Mouse (Mus musculus) lung, embryonic 16.5 days (tissue): ENCODE data around the gene Avil. TPM values are rescaled to one million over a fixed set of nuclear protein-coding genes. Genes with fewer than 3 reads are reported as not detected.

Experiments
- ATAC-seq: fragments of 200-750 bp; cut with Nextera tagmentation; 2 replicates; pipeline ENCODE4 v1.8.0; 2017; ENCODE audit warnings: low read depth, mild to moderate bottlenecking, moderate library complexity
- H3K27ac ChIP-seq: fragments of 300-500 bp; sonication (generic); 2 replicates; pipeline ENCODE4 v1.5.1; 2014; ENCODE audit warnings: mild to moderate bottlenecking, control low read depth, low read length
- H3K27me3 ChIP-seq: fragments of 300-500 bp; sonication (generic); 2 replicates; pipeline ENCODE4 v1.6.1; 2014; ENCODE audit warnings: low read depth, low read length, mixed read lengths; ENCODE audit not compliant: control insufficient read depth, insufficient read depth
- H3K36me3 ChIP-seq: fragments of 300-500 bp; sonication (generic); 2 replicates; pipeline ENCODE4 v1.6.1; 2014; ENCODE audit warnings: low read length; ENCODE audit not compliant: control insufficient read depth, insufficient read depth
- H3K4me1 ChIP-seq: fragments of 300-500 bp; sonication (generic); replicated peaks from 2 replicates; pipeline ENCODE4 v1.6.1; 2014; ENCODE audit warnings: low read length, mixed read lengths; ENCODE audit not compliant: control insufficient read depth, insufficient read depth
- H3K4me2 ChIP-seq: fragments of 300-500 bp; sonication (generic); 2 replicates; pipeline ENCODE4 v1.6.1; 2014; ENCODE audit warnings: low read depth, low read length, control low read depth
- H3K4me3 ChIP-seq: fragments of 300-500 bp; sonication (generic); 2 replicates; pipeline ENCODE4 v1.5.1; 2014; ENCODE audit warnings: mild to moderate bottlenecking, low read length, control low read depth
- H3K9ac ChIP-seq: fragments of 300-500 bp; sonication (generic); 2 replicates; pipeline ENCODE4 v1.6.1; 2014; ENCODE audit warnings: low read length, control low read depth
- H3K9me3 ChIP-seq: fragments of 300-500 bp; sonication (generic); 2 replicates; pipeline ENCODE4 v1.6.1; 2016; ENCODE audit warnings: low read length; ENCODE audit not compliant: control insufficient read depth
- WGBS: fragments of 180-500 bp; shearing (Covaris S2); extraction: QIAGEN DNeasy Blood & Tissue Kit; methylation state at CpG from one replicate; pipeline ENCODE4 v1.1.7; 2014; 5-methylcytosine and 5-hydroxymethylcytosine counted together
- polyA plus RNA-seq: library from polyadenylated mRNA; unstranded; fragments of >200 nt; fragmentation: Nextera tagmentation; extraction: Ambion mirVana; gene quantifications from 2 replicates; pipeline ENCODE4 v1.2.1, GENCODE M21; 2015

Avil gene
- polyA plus RNA-seq, 1 experiment from 2014 or later = 0.20 TPM

DNA sequence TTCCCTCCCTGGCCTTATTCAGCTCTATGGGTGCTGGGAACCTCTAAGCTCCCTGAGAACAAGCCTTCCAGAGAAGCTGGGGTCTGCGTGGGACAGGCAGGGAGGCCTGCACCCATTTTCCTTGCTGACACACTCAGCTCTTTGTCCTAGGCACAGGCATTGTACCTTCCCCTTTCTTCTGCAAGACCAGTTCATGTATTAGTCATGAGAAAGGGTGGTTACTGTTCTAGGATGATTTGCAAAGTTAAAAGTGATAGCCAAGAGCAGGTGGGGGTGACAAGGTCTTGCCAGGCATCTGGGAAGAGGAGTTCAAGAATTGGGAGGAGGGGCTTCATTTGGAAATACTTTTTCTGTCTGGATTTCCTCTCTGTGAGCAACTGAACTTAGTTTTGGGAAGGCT lies 1.5 kb downstream of the Avil start:
- no peak for ATAC-seq
- Histone ChIP-seq H3K4me2 (no peak overlapping the region), H3K27me3 (no peaks in the 10 kb centered on the region), H3K9ac (no peak overlapping the region), H3K4me1 (no peaks in the 10 kb centered on the region), H3K4me3 (no peak overlapping the region), H3K36me3 (peaks cover 20% of the 10 kb centered on the region), H3K9me3 (no peaks in the 10 kb centered on the region), H3K27ac (no peak overlapping the region)
- 83% methylated on average over 1 of the region's 1 CpGs for WGBS

DNA sequence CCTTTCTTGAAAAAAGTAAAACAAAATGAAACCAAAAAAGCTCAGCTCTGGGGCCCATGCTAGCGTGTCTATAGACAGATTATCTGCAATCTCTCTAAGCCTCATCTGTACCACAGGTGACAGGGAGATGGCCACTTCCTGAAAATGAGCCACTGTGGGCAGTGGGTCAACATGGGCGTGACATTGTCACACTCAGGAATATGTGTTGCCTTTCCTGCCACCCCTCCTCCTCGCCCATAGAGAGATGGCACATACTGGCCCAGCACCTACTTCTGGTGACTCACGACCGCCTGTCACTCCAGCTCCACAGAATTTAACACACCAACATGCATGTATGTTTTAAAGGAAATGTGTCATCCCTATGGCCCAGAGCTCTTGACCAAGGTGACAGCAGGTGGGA lies 2.3 kb downstream of the Avil start:
- no peaks in the 10 kb centered on the region for H3K27me3 ChIP-seq
- H3K9ac ChIP-seq = no peak overlapping the region
- no peak overlapping the region for H3K4me3 ChIP-seq
- H3K9me3 ChIP-seq = no peaks in the 10 kb centered on the region
- 80% methylated on average over 5 of the region's 5 CpGs for WGBS
- no peak overlapping the region for H3K27ac ChIP-seq
- peaks cover 13% of the 10 kb centered on the region for H3K36me3 ChIP-seq
- no peaks in the 10 kb centered on the region for H3K4me1 ChIP-seq
- ATAC-seq = no peak
- H3K4me2 ChIP-seq = no peak overlapping the region

DNA sequence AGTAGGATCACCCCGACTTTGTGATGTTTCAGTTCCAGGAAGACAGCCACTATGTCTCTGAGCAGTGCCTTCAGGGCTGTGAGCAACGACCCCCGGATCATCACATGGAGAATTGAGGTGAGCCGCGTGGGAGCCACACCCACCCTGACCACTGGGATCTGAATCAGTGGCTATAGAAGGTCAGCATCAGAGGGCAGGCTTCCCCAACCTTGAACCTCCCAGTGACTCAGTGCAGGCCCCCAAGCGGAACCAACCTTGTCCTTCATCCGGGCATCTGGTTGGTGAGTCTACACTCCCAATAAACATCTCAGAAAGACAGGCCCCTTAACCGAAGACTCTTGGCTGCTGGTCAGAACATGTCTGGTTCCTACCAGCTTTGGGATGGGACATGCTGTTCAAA lies 2.8 kb downstream of the Avil start:
- Histone ChIP-seq H3K27ac (no peak overlapping the region), H3K4me3 (no peak overlapping the region), H3K4me1 (no peaks in the 10 kb centered on the region), H3K4me2 (no peak overlapping the region), H3K36me3 (peaks cover 8% of the 10 kb centered on the region), H3K27me3 (no peaks in the 10 kb centered on the region), H3K9ac (no peak overlapping the region), H3K9me3 (no peaks in the 10 kb centered on the region)
- no peak for ATAC-seq
- whole genome bisulfite sequencing = 81% methylated on average over 8 of the region's 8 CpGs

DNA sequence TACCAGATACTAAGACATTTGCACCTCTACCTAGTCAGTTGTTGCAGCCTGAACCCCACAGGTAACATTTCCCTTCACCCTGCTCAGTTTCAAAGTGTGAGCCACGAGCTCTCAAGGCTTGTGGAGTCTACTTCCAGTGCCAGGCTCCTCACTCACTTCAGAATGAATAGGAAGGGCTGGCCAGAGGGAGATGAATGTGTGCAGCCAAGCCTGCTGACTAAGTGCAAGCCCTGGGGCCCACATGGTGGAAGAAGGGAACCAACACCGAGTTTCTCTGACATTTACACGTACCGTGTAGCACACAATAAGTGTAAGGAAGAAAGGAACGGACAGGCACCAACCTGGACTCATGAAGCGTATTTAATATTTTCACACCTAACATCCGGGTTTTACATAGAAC lies 3.3 kb downstream of the Avil start:
- Histone ChIP-seq H3K4me1 (no peaks in the 10 kb centered on the region), H3K36me3 (peaks cover 5% of the 10 kb centered on the region; the same call in 1 of the 2 replicates), H3K9me3 (no peaks in the 10 kb centered on the region), H3K27me3 (no peaks in the 10 kb centered on the region), H3K27ac (no peak overlapping the region), H3K9ac (no peak overlapping the region), H3K4me3 (no peak overlapping the region), H3K4me2 (no peak overlapping the region)
- WGBS = 80% methylated on average over 7 of the region's 7 CpGs
- ATAC-seq = no peak

DNA sequence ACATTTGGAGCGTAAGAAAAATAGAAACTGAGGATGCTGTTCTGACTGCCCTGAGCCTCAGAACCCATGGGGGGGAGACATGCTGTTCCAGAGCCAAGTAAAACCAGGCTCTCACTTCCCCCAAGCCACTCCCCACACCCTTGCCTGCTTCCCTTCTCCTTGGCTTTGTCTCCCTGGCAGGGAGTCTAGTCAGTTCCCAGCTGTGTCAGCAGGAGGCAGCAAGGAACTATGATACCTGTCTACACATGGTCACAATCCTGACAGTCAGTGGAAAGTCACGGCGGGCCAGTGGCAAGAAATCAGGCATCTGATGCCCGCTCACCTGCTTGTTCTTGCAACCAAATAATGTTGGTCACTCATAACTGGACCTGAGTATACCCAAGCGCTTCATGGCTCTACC lies 16.0 kb downstream of the Avil start:
- H3K9me3 ChIP-seq = no peaks in the 10 kb centered on the region
- 46% methylated on average over 5 of the region's 5 CpGs for WGBS
- no peak for ATAC-seq

DNA sequence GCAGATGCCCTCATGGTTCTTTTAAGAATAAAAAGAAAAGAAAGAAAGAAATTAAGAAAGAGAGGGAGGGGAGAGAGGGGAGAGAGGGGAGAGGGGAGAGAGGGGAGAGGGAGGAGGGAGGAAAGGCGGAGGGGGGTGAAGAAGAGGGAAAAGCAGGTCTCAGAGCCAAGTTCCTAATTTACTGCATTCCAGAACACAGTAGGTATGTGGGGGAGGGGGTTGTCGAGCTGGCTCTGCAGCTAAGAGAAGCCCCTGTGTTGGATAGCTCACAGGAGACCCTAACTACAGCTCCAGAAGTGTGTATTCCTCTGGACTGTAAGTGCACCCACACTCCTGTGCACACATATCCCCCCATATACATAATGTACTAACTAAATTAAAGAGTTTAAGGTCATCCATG lies 16.6 kb downstream of the Avil start:
- Histone ChIP-seq H3K9me3 (no peaks in the 10 kb centered on the region), H3K4me3 (no peak overlapping the region), H3K36me3 (0 out of 2 replicates have a peak, but pooled peaks cover 3% of the 10 kb centered on the region), H3K27me3 (no peaks in the 10 kb centered on the region), H3K27ac (no peak overlapping the region), H3K4me1 (no peaks in the 10 kb centered on the region), H3K4me2 (no peak overlapping the region), H3K9ac (no peak overlapping the region)
- 18% methylated on average over 2 of the region's 2 CpGs for WGBS
- ATAC-seq = no peak

More for the DNA sequence above, 16.0 kb downstream of the Avil start:
- Histone ChIP-seq H3K27ac (no peak overlapping the region), H3K27me3 (no peaks in the 10 kb centered on the region), H3K4me1 (no peaks in the 10 kb centered on the region), H3K9ac (no peak overlapping the region), H3K4me3 (no peak overlapping the region), H3K36me3 (no peaks in the 10 kb centered on the region), H3K4me2 (no peak overlapping the region)

DNA sequence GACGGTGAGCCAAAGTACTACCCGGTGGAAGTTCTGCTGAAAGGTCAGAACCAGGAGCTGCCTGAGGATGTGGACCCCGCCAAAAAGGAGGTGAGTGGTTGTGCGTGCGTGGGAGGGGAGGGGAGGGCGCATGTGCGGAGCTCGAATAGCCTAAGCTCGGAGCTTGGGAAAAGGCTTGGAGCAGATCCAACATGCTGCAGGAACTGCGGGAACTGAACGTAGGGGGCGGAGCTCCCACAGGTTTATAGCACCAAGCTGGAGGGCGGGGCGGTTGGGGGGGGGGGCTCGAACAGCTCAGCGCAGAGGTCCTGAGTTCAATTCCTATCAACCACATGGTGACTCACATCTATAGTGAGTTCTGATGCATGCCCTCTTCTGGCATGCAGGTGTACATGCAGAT lies 17.9 kb downstream of the Avil start:
- no peak for ATAC-seq
- no peak overlapping the region for H3K4me3 ChIP-seq
- no peaks in the 10 kb centered on the region for H3K27me3 ChIP-seq
- no peaks in the 10 kb centered on the region for H3K4me1 ChIP-seq
- no peak overlapping the region for H3K27ac ChIP-seq
- H3K4me2 ChIP-seq = no peak overlapping the region
- no peak overlapping the region for H3K9ac ChIP-seq
- H3K9me3 ChIP-seq = no peaks in the 10 kb centered on the region
- peaks cover 6% of the 10 kb centered on the region for H3K36me3 ChIP-seq
- 76% methylated on average over 16 of the region's 16 CpGs for WGBS

- Histone ChIP-seq H3K9me3 (no peaks in the 10 kb centered on the region), H3K4me2 (peak within 1 kb of the TSS; percentile 71), H3K9ac (peak within 1 kb of the TSS; percentile 91), H3K36me3 (peaks cover 15% of the 10 kb centered on the region), H3K27me3 (no peaks in the 10 kb centered on the region), H3K4me1 (no peaks in the 10 kb centered on the region; the same call in 1 of the 2 replicates), H3K4me3 (peak within 1 kb of the TSS; percentile 90), H3K27ac (peak within 1 kb of the TSS; percentile 74)
- ATAC-seq = peak; percentile 92
- 5% methylated on average over 56 of the region's 56 CpGs for WGBS
Observed at GRCm38 (mm10) chr10:127030336-127031296, 30.1 kb downstream of the Avil start, which contains the start of gene Tsfm. Gene Tsfm, minus strand, starts transcription at chr10:127030840.

DNA sequence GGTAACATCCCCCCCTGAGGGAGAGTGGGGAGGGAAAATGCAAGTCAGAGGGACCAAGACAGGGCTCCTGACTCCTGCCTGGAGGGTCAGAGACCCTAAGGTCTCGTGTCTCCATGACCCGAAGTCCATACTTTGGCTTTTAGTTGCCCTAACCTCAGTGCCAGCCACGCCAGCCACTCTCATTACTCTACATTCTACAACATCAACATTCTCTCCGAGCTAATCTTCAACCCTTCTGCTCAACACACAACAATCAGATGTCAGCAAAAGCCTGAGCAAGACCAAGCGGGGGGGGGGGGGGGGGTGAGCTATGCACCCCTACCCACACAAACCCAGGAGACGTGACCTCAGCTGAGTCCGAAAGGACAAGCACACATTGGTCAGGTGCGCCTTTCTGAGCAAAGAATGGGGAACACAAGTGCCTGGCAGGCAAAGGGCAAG lies 32.8 kb downstream of the Avil start:
- H3K27me3 ChIP-seq = no peaks in the 10 kb centered on the region; the same call in 1 of the 2 replicates
- no peaks in the 10 kb centered on the region for H3K9me3 ChIP-seq
- H3K9ac ChIP-seq = no peak overlapping the region
- no peak for ATAC-seq
- peaks cover 3% of the 10 kb centered on the region; the same call in 1 of the 2 replicates for H3K36me3 ChIP-seq
- no peaks in the 10 kb centered on the region; the same call in 1 of the 2 replicates for H3K4me1 ChIP-seq
- H3K27ac ChIP-seq = no peak overlapping the region
- H3K4me3 ChIP-seq = no peak overlapping the region
- 75% methylated on average over 8 of the region's 8 CpGs for WGBS
- no peak overlapping the region for H3K4me2 ChIP-seq
